In genomic region chr3:83994217-83994839, GRCm38 (mm10) we compare ENCODE assay signal across 8 mouse cellular contexts. TPM values are rescaled to one million over a fixed set of nuclear protein-coding genes. Genes with fewer than 3 reads are reported as not detected.
A peak's percentile ranks its signal among the peaks of the same experiment; 100 is the strongest.
DNase-seq lines count a peak whose midpoint lies in the region; ATAC-seq lines count a peak whose summit lies in the region.

No protein-coding gene starts in this region.

- no peak overlapping the region for H3K27ac ChIP-seq in heart, embryonic 12.5 days (ENCODE audit: poor library complexity, severe bottlenecking)
- H3K27ac ChIP-seq in forebrain, embryonic 16.5 days (ENCODE audit: low read length) = peak overlapping the region; percentile 3; the same call in 1 of the 2 replicates
- H3K27ac ChIP-seq in limb, embryonic 10.5 days = peak overlapping the region; percentile 36; the same call in 1 of the 2 replicates

- 28% methylated on average over 8 of the region's 8 CpGs for WGBS in heart, embryonic 12.5 days
- 19% methylated on average over 8 of the region's 8 CpGs for WGBS in forebrain, embryonic 16.5 days
- 34% methylated on average over 8 of the region's 8 CpGs for WGBS in limb, embryonic 10.5 days

- no peak overlapping the region for H3K4me3 ChIP-seq in heart, embryonic 12.5 days
- H3K4me3 ChIP-seq in forebrain, embryonic 16.5 days (replicated peaks; ENCODE audit: low read length) = no peak overlapping the region
- no peak overlapping the region for H3K4me3 ChIP-seq in limb, embryonic 10.5 days

- H3K9ac ChIP-seq in heart, embryonic 12.5 days = no peak overlapping the region
- H3K9ac ChIP-seq in forebrain, embryonic 16.5 days (replicated peaks; ENCODE audit: low read depth, low read length) = no peak overlapping the region

- H3K36me3 ChIP-seq in heart, embryonic 12.5 days = no peaks in the 10 kb centered on the region
- no peaks in the 10 kb centered on the region for H3K36me3 ChIP-seq in forebrain, embryonic 16.5 days (ENCODE audit: control insufficient read depth, insufficient read depth)
- peaks cover 8% of the 10 kb centered on the region; the same call in 1 of the 2 replicates for H3K36me3 ChIP-seq in limb, embryonic 10.5 days

- no peaks in the 10 kb centered on the region for H3K27me3 ChIP-seq in heart, embryonic 12.5 days (replicated peaks)
- no peaks in the 10 kb centered on the region for H3K27me3 ChIP-seq in forebrain, embryonic 16.5 days (replicated peaks; ENCODE audit: control insufficient read depth, insufficient read depth, low read length)
- H3K27me3 ChIP-seq in limb, embryonic 10.5 days (ENCODE audit: low read depth, poor library complexity, severe bottlenecking) = no peaks in the 10 kb centered on the region

- H3K9me3 ChIP-seq in heart, embryonic 12.5 days (replicated peaks) = no peaks in the 10 kb centered on the region
- no peaks in the 10 kb centered on the region for H3K9me3 ChIP-seq in forebrain, embryonic 16.5 days (ENCODE audit: control insufficient read depth, low read length)
- no peaks in the 10 kb centered on the region for H3K9me3 ChIP-seq in limb, embryonic 10.5 days (replicated peaks)

- ATAC-seq in heart, embryonic 12.5 days (ENCODE audit: insufficient number of reproducible peaks, low FRiP score) = peak; percentile 73
- peak; percentile 63 for ATAC-seq in forebrain, embryonic 16.5 days
- ATAC-seq in CD4-positive, CD25-positive, alpha-beta regulatory T cell, adult 4 months = no peak

- H3K4me1 ChIP-seq in heart, embryonic 12.5 days (replicated peaks) = peaks cover 63% of the 10 kb centered on the region
- H3K4me1 ChIP-seq in forebrain, embryonic 16.5 days (replicated peaks; ENCODE audit: control insufficient read depth, insufficient read depth, low read length) = peaks cover 89% of the 10 kb centered on the region
- H3K4me1 ChIP-seq in limb, embryonic 10.5 days = peaks cover 78% of the 10 kb centered on the region

- H3K4me2 ChIP-seq in heart, embryonic 12.5 days = no peak overlapping the region
- no peak overlapping the region for H3K4me2 ChIP-seq in forebrain, embryonic 16.5 days (ENCODE audit: low read length)

- DNase-seq in heart, adult 18-20 months = no peak
- peak; percentile 55 for DNase-seq in limb, embryonic 10.5 days (ENCODE audit: low spot score)
- DNase-seq in neural tube, embryonic 10.5 days (ENCODE audit: extremely low spot score, low spot score) = peak; percentile 50
- DNase-seq in cerebellum, adult 9-10 months = no peak
- DNase-seq in layer of hippocampus, adult 8-10 months (ENCODE audit: low spot score in 2 of 2) = no peak

RNA-seq across cellular contexts. Expression of gene Tmem131l, which starts 45.6 kb away (rescaled TPM):
- polyA plus RNA-seq in heart, embryonic 12.5 days (2016; fragmentation: Nextera tagmentation; extraction: Ambion mirVana) = 26.9 and 27.4 TPM in 2 replicates
- total RNA-seq in heart, adult 18-20 months (2021) = 10 to 100 TPM; 17.1 to 24.2 TPM
- 129 and 134 TPM in 2 replicates for polyA plus RNA-seq in forebrain, embryonic 16.5 days (2015; fragmentation: Nextera tagmentation; extraction: Ambion mirVana)
- 79.5 and 84.5 TPM in 2 replicates for polyA plus RNA-seq in limb, embryonic 10.5 days (2016; fragmentation: Nextera tagmentation; extraction: Ambion mirVana)
- polyA plus RNA-seq in CD4-positive, CD25-positive, alpha-beta regulatory T cell, adult 4 months (2017; shearing (Covaris generic)) = 10 to 100 TPM; 41.2 to 45.2 TPM
- total RNA-seq in layer of hippocampus, adult 8-10 months (2022) = 10 to 100 TPM; 22.9 to 42.8 (median 31.5) TPM

Comparison
In these comparisons a context has a peak if more than half of its experiments do, and no peak if none do; other contexts are left out.
1. DNase-seq: peak in limb, embryonic 10.5 days (single experiment) and neural tube, embryonic 10.5 days (single experiment); none in heart, adult 18-20 months (0 of 2), cerebellum, adult 9-10 months (single experiment) and layer of hippocampus, adult 8-10 months (0 of 2).